Mouse (Mus musculus) forebrain, embryonic 16.5 days (tissue): ENCODE measurements at regions not wholly inside any gene's neighbourhood (a gene's known extent, or its start where the extent isn't known, plus 50 kb on each side); places are given as distances from the start of the nearest gene placed in this dataset.

Experiments used
- ATAC-seq: fragments of 200-750 bp; cut with Nextera tagmentation; 2 replicates; pipeline ENCODE4 v1.8.0; 2017; ENCODE audit warnings: mild to moderate bottlenecking, moderate library complexity
- H3K27ac ChIP-seq: fragments of 300-500 bp; sonication (generic); 2 replicates; pipeline ENCODE4 v1.5.1; 2014; ENCODE audit warnings: low read length, control low read depth
- H3K27me3 ChIP-seq: fragments of 300-500 bp; sonication (generic); replicated peaks from 2 replicates; pipeline ENCODE4 v1.6.1; 2014; ENCODE audit warnings: low read length; ENCODE audit not compliant: control insufficient read depth, insufficient read depth
- H3K36me3 ChIP-seq: fragments of 300-500 bp; sonication (generic); 2 replicates; pipeline ENCODE4 v1.6.1; 2014; ENCODE audit not compliant: control insufficient read depth, insufficient read depth
- H3K4me1 ChIP-seq: fragments of 300-500 bp; sonication (generic); replicated peaks from 2 replicates; pipeline ENCODE4 v1.6.1; 2014; ENCODE audit warnings: low read length; ENCODE audit not compliant: control insufficient read depth, insufficient read depth
- H3K4me2 ChIP-seq: fragments of 300-500 bp; sonication (generic); 2 replicates; pipeline ENCODE4 v1.6.1; 2014; ENCODE audit warnings: mild to moderate bottlenecking, low read length, control low read depth
- H3K4me3 ChIP-seq: fragments of 300-500 bp; sonication (generic); replicated peaks from 2 replicates; pipeline ENCODE4 v1.5.1; 2014; ENCODE audit warnings: mild to moderate bottlenecking, low read length, control low read depth
- H3K9ac ChIP-seq: fragments of 300-500 bp; sonication (generic); replicated peaks from 2 replicates; pipeline ENCODE4 v1.6.1; 2014; ENCODE audit warnings: low read depth, low read length, control low read depth
- H3K9me3 ChIP-seq: fragments of 300-500 bp; sonication (generic); 2 replicates; pipeline ENCODE4 v1.6.1; 2016; ENCODE audit warnings: low read length; ENCODE audit not compliant: control insufficient read depth
- WGBS: fragments of 180-500 bp; shearing (Covaris S2); extraction: QIAGEN DNeasy Blood & Tissue Kit; methylation state at CpG from one replicate; pipeline ENCODE4 v1.1.7; 2014; 5-methylcytosine and 5-hydroxymethylcytosine counted together

DNA sequence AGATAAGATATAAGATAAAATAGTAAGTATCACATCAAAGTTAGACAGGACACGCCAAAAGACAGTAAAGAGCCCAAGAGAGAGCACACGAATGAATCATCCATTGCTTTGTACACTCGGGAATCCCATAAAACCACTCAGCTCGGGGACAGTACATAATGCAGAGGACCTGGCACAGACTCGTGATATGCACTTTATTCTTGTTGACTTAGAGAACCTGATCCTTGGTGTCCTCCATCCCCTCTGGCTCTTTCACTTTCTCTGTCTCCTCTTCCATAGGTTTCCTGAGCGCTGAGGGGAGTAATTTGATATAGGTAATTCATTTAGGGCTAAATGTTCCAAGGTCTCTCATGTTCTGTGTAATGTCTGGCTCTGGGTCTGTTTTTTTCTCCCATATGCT, 83.3 kb upstream of the Mtap start:
- no peak overlapping the region for H3K4me2 ChIP-seq
- no peak overlapping the region for H3K4me3 ChIP-seq
- no peak overlapping the region for H3K27ac ChIP-seq
- H3K9me3 ChIP-seq, result no peaks in the 10 kb centered on the region
- no peak overlapping the region for H3K9ac ChIP-seq
- no peaks in the 10 kb centered on the region for H3K27me3 ChIP-seq
- no peak for ATAC-seq
- WGBS, result 81% methylated on average over 6 of the region's 6 CpGs
- H3K4me1 ChIP-seq, result no peaks in the 10 kb centered on the region
- no peaks in the 10 kb centered on the region for H3K36me3 ChIP-seq

DNA sequence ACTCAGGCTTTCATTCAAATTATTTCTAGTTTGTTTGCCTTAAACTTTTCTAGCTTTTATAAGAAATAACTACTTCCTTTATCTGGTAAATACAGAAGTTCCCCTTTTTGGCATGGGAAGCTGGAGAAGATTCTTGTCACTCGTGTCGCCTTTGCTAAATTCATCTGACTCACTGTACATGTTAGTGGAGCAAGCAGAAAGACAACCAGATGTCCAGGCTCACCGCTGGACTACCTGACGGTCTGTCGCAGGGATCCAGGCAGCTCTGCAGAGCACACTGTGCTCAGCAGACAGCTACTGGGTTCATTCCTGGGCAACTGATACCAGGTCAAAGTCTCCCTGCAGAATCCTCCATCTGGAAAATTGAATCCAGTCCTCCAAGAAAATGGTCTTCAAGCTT, 85.0 kb upstream of the Mtap start:
- Histone ChIP-seq H3K27me3 (no peaks in the 10 kb centered on the region), H3K9ac (no peak overlapping the region), H3K9me3 (no peaks in the 10 kb centered on the region), H3K27ac (no peak overlapping the region), H3K36me3 (no peaks in the 10 kb centered on the region), H3K4me1 (no peaks in the 10 kb centered on the region), H3K4me3 (no peak overlapping the region), H3K4me2 (no peak overlapping the region)
- ATAC-seq, result no peak
- WGBS, result 81% methylated on average over 5 of the region's 5 CpGs

DNA sequence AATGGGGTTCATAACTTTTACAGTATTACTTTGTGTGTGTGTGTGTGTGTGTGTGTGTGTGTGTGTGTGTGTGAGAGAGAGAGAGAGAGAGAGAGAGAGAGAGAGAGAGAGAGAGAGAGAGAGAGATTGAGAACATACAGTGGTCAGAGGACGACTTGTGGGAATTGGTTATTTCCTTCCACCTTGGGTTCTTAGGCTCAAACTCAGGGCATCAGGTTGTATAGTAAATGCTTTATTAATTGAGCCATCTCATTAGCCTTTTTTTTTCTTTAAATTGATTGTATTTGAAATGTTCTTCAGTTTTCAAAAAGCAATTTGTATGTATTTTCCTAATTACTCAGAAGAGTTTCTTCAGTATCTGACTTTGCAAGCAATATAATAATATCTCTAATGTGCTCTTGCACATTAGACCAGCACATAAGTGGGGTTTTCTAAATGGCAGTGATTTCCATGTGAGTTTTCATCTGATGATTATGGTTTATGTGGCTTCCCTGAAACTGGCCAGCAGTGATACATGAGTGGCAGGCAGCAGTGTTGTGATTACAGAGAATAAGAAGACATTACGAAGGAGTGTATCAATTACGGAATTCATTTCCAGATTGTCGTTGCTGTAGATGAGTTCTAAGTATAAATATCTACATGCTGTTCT, 86.2 kb upstream of the Mtap start:
- Histone ChIP-seq H3K9me3 (no peaks in the 10 kb centered on the region), H3K4me2 (no peak overlapping the region), H3K36me3 (no peaks in the 10 kb centered on the region), H3K27ac (no peak overlapping the region), H3K9ac (no peak overlapping the region), H3K27me3 (no peaks in the 10 kb centered on the region), H3K4me1 (no peaks in the 10 kb centered on the region), H3K4me3 (no peak overlapping the region)
- no peak for ATAC-seq
- WGBS, result 77% methylated on average over 4 of the region's 4 CpGs

- Histone ChIP-seq H3K36me3 (no peaks in the 10 kb centered on the region), H3K4me3 (no peak overlapping the region), H3K27ac (no peak overlapping the region), H3K9ac (no peak overlapping the region), H3K4me2 (no peak overlapping the region), H3K27me3 (no peaks in the 10 kb centered on the region), H3K9me3 (no peaks in the 10 kb centered on the region), H3K4me1 (no peaks in the 10 kb centered on the region)
- WGBS, result 73% methylated on average over 7 of the region's 7 CpGs
- ATAC-seq, result no peak
Measured at GRCm38 (mm10) chr4:89049592-89050440, 87.1 kb upstream of the Mtap start.

DNA sequence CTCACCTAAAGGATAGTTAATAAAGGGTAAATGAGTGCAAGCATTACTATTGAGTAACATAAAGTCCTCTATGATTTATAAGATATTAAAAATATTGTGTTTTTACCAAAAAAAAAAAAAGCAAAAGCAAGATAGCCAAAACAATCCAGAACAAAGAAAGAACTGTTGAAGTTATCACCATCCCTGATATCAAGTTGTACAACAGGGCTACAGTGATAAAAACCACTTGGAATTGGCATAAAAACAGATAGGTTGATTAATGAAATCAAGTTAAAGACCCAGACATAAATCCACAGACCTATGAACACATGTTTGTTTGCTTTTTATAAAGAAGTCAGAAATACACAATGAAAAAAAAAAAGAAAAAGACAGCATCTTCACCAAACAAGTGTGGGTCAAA, 92.4 kb upstream of the Mtap start:
- no peaks in the 10 kb centered on the region for H3K4me1 ChIP-seq
- no peaks in the 10 kb centered on the region for H3K27me3 ChIP-seq
- H3K9me3 ChIP-seq, result no peaks in the 10 kb centered on the region
- H3K4me3 ChIP-seq, result no peak overlapping the region
- no peak for ATAC-seq
- H3K27ac ChIP-seq, result no peak overlapping the region
- H3K36me3 ChIP-seq, result no peaks in the 10 kb centered on the region
- no peak overlapping the region for H3K4me2 ChIP-seq
- no peak overlapping the region for H3K9ac ChIP-seq

DNA sequence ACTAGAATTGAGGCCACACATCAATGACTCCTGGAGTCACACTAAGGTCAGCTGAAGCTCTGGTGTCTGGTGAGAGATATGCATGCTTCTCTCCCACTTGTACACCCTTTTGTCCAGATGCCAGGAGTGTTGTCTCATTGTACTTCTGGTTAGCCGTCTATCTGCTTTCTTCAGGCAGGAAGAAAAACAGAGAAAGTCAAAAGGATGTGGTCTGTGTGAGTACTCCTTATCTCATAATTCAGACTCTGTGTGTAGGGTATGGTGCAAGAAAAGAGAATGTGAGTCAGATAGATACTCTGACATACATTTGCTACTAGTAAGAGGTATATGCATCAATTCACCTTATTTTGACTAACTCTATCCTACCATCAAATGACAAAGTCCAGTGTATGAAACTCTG, 92.9 kb upstream of the Mtap start:
- Histone ChIP-seq H3K4me1 (no peaks in the 10 kb centered on the region), H3K4me3 (no peak overlapping the region), H3K9me3 (no peaks in the 10 kb centered on the region), H3K4me2 (no peak overlapping the region), H3K36me3 (no peaks in the 10 kb centered on the region), H3K27ac (no peak overlapping the region), H3K27me3 (no peaks in the 10 kb centered on the region), H3K9ac (no peak overlapping the region)
- WGBS, result 76% methylated on average over 1 of the region's 1 CpGs
- no peak for ATAC-seq

DNA sequence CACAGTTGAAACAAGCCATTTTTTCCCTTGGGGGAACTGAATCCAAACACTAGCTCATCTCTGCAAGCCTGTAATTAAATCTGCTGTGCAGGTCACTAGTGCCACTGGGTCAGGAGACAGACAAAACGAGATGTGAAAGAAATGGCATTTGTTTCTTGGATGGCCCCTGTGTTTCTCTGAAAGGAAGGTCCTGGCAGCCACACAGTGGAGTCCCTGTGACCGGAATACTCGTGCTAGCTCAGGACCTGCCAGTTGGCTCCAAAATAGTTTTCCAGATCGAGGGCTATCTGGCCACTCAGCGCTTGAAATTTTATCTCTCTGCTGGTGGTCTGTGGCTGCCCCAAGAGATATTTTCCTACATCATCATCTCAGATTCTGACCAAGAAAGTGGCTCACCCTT, 96.1 kb upstream of the Mtap start:
- Histone ChIP-seq H3K4me2 (no peak overlapping the region), H3K9ac (no peak overlapping the region), H3K9me3 (no peaks in the 10 kb centered on the region), H3K4me3 (no peak overlapping the region), H3K27ac (no peak overlapping the region), H3K27me3 (no peaks in the 10 kb centered on the region), H3K36me3 (no peaks in the 10 kb centered on the region), H3K4me1 (no peaks in the 10 kb centered on the region)
- WGBS, result 49% methylated on average over 5 of the region's 5 CpGs
- ATAC-seq, result no peak

GRCm38 (mm10) chr4:89038906-89039305, 98.0 kb upstream of the Mtap start:
- no peak overlapping the region for H3K27ac ChIP-seq
- no peaks in the 10 kb centered on the region for H3K9me3 ChIP-seq
- 70% methylated on average over 5 of the region's 5 CpGs for WGBS
- H3K27me3 ChIP-seq, result no peaks in the 10 kb centered on the region
- no peaks in the 10 kb centered on the region for H3K36me3 ChIP-seq
- no peak for ATAC-seq
- H3K9ac ChIP-seq, result no peak overlapping the region
- no peak overlapping the region for H3K4me2 ChIP-seq
- no peak overlapping the region for H3K4me3 ChIP-seq
- H3K4me1 ChIP-seq, result no peaks in the 10 kb centered on the region

DNA sequence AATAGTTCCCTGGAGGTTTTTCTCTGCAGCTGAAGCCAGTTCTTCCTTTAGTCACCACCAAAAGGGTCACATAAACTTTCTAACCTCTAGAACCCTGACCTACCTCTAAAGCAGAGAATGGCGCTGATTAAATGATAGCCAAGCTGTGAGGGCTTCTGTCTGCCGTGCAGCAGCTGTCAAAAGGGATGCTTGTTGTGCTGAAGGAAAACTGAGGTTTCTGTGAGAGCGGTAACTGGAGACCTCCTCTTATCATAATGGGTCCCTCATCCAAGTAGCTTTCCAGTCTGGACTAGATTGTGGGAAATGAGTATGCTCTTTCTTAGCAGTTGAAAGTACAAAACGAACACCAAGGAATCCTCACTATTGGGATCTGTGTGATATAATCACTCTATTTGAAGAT, 98.8 kb upstream of the Mtap start:
- WGBS, result 61% methylated on average over 4 of the region's 4 CpGs
- Histone ChIP-seq H3K27ac (no peak overlapping the region), H3K4me2 (no peak overlapping the region), H3K27me3 (no peaks in the 10 kb centered on the region), H3K9ac (no peak overlapping the region), H3K4me1 (no peaks in the 10 kb centered on the region), H3K36me3 (no peaks in the 10 kb centered on the region), H3K9me3 (no peaks in the 10 kb centered on the region), H3K4me3 (no peak overlapping the region)
- no peak for ATAC-seq
